Mouse (Mus musculus) urinary bladder, postnatal 36 days (tissue): ENCODE data around the gene Edem1.
A peak's percentile ranks its signal among the peaks of the same experiment; 100 is the strongest.
"Not testable (repeated sequence)": the region's sequence is repeated elsewhere in the genome, so short reads cannot be mapped to it uniquely, and the experiment has no call there.

Experiments used
- DNase-seq, 2 experiments: peaks; one replicate each; pipeline ENCODE4 v3.0.0; 2022; ENCODE audit warnings: low spot score in 2 of 2, mixed read lengths in 1 of 2

The Edem1 gene

GRCm38 (mm10) chr6:108829386-108830370, 1.2 kb downstream of the Edem1 start:
- DNase-seq = peak in 1 of 2 experiments; percentile 49

GRCm38 (mm10) chr6:108832170-108832569, 3.7 kb downstream of the Edem1 start:
- no peak for DNase-seq

- no peak for DNase-seq
These were observed 4.5 kb downstream of the Edem1 start for GRCm38 (mm10) chr6:108832989-108833388.

GRCm38 (mm10) chr6:108833963-108834697, 5.7 kb downstream of the Edem1 start:
- no peak for DNase-seq

- DNase-seq = peak in 1 of 2 experiments; percentile 52
These were observed 7.6 kb downstream of the Edem1 start for GRCm38 (mm10) chr6:108835765-108836691.

GRCm38 (mm10) chr6:108837081-108837480, 8.6 kb downstream of the Edem1 start:
- DNase-seq = no peak

GRCm38 (mm10) chr6:108837958-108838357, 9.5 kb downstream of the Edem1 start:
- DNase-seq = no peak

- DNase-seq = no peak
These were observed 11.0 kb downstream of the Edem1 start for GRCm38 (mm10) chr6:108839432-108839831.

GRCm38 (mm10) chr6:108840861-108841640, 12.6 kb downstream of the Edem1 start:
- DNase-seq = no peak

- no peak for DNase-seq
These were observed 15.2 kb downstream of the Edem1 start for GRCm38 (mm10) chr6:108843664-108844063.

- no peak for DNase-seq
These were observed 15.7 kb downstream of the Edem1 start for GRCm38 (mm10) chr6:108844093-108844492.

GRCm38 (mm10) chr6:108844771-108845170, 16.3 kb downstream of the Edem1 start:
- DNase-seq = no peak

- DNase-seq = no peak
These were observed 23.7 kb downstream of the Edem1 start for GRCm38 (mm10) chr6:108852088-108852670.

GRCm38 (mm10) chr6:108852986-108853385, 24.5 kb downstream of the Edem1 start:
- DNase-seq = no peak

- no peak for DNase-seq
These were observed 30.1 kb downstream of the Edem1 start for GRCm38 (mm10) chr6:108858583-108858982.

- no peak for DNase-seq
These were observed 32.8 kb downstream of the Edem1 start for GRCm38 (mm10) chr6:108861226-108861625.

- peak; percentile 35 to 56 for DNase-seq
These were observed 34.1 kb downstream of the Edem1 start for GRCm38 (mm10) chr6:108862548-108862947.

- DNase-seq = no peak
These were observed 37.9 kb downstream of the Edem1 start for GRCm38 (mm10) chr6:108866317-108866716.

- not testable (repeated sequence) for DNase-seq
These were observed 40.6 kb downstream of the Edem1 start for GRCm38 (mm10) chr6:108869031-108869430.

- DNase-seq = no peak
These were observed 42.0 kb downstream of the Edem1 start for GRCm38 (mm10) chr6:108870421-108870820.
